ENCODE assay signal across 20 mouse cellular contexts in genomic region chr6:99742866-99743265, GRCm38 (mm10). TPM values are rescaled to one million over a fixed set of nuclear protein-coding genes. Genes with fewer than 3 reads are reported as not detected.
A peak's percentile ranks its signal among the peaks of the same experiment; 100 is the strongest.
DNase-seq lines count a peak whose midpoint lies in the region; ATAC-seq and TF ChIP-seq lines count a peak whose summit lies in the region.
"Had no signal": no experiment of that assay in that cellular context is flagged by ENCODE, and none has a peak within 500 bp of the region (broad histone marks: within the 10 kb centered on the region; RNA-seq: fewer than 3 reads in every experiment).

No protein-coding gene starts in this region.

- dilution Hi-C loops in CH12.LX (cut with MboI; ENCODE audit: extremely low pct_ligation_motif_present, extremely low pct_unique_long_range_greater_than_20kb, low sequenced_read_pairs): no loop called here

- H3K27me3 ChIP-seq in hindbrain, postnatal 0 days (ENCODE audit: insufficient read depth, low read length): no peaks in the 10 kb centered on the region
- no peaks in the 10 kb centered on the region for H3K27me3 ChIP-seq in hindbrain, embryonic 11.5 days (ENCODE audit: control insufficient read depth, insufficient read depth, low read length)
- no peaks in the 10 kb centered on the region for H3K27me3 ChIP-seq in CH12.LX (replicated peaks)
- H3K27me3 ChIP-seq in forebrain, postnatal 0 days (ENCODE audit: insufficient read depth, low read length): no peaks in the 10 kb centered on the region
- H3K27me3 ChIP-seq in intestine, embryonic 16.5 days (replicated peaks; ENCODE audit: control insufficient read depth, insufficient read depth, low read length): no peaks in the 10 kb centered on the region
- H3K27me3 ChIP-seq: limb, embryonic 13.5 days had no signal

- no peaks in the 10 kb centered on the region for H3K9me3 ChIP-seq in hindbrain, postnatal 0 days (ENCODE audit: low read length)
- H3K9me3 ChIP-seq in hindbrain, embryonic 11.5 days (ENCODE audit: control insufficient read depth, low read length): no peaks in the 10 kb centered on the region
- H3K9me3 ChIP-seq in CH12.LX (replicated peaks; ENCODE audit: low read length): no peaks in the 10 kb centered on the region
- no peaks in the 10 kb centered on the region for H3K9me3 ChIP-seq in forebrain, postnatal 0 days (ENCODE audit: low read length)
- no peaks in the 10 kb centered on the region for H3K9me3 ChIP-seq in intestine, embryonic 16.5 days (ENCODE audit: control insufficient read depth, low read length)
- H3K9me3 ChIP-seq: limb, embryonic 13.5 days had no signal

- WGBS in hindbrain, postnatal 0 days: 59% methylated on average over 3 of the region's 3 CpGs
- 77% methylated on average over 3 of the region's 3 CpGs for WGBS in hindbrain, embryonic 11.5 days
- 52% methylated on average over 3 of the region's 3 CpGs for WGBS in forebrain, postnatal 0 days
- WGBS in intestine, embryonic 16.5 days: 75% methylated on average over 3 of the region's 3 CpGs

- in situ Hi-C loops in CH12.LX (cut with MboI; ENCODE audit: low pct_ligation_motif_present, low pct_unique_long_range_greater_than_20kb, low sequenced_read_pairs): no loop called here

- H3K4me3 ChIP-seq in hindbrain, postnatal 0 days (ENCODE audit: low read length): no peak overlapping the region
- no peak overlapping the region for H3K4me3 ChIP-seq in hindbrain, embryonic 11.5 days (ENCODE audit: low read depth, low read length)
- H3K4me3 ChIP-seq in CH12.LX (replicated peaks in 1 of 3; ENCODE audit: low read depth in 2 of 3, low read length in 2 of 3, poor library complexity in 1 of 3): no peak overlapping the region
- H3K4me3 ChIP-seq in forebrain, postnatal 0 days (ENCODE audit: low read depth, low read length): no peak overlapping the region
- H3K4me3 ChIP-seq in intestine, embryonic 16.5 days (ENCODE audit: low read length): no peak overlapping the region
- H3K4me3 ChIP-seq: limb, embryonic 13.5 days had no signal

- H3K4me2 ChIP-seq in hindbrain, postnatal 0 days (ENCODE audit: low read depth, low read length): no peak overlapping the region
- no peak overlapping the region for H3K4me2 ChIP-seq in hindbrain, embryonic 11.5 days (replicated peaks; ENCODE audit: low read depth, low read length)
- H3K4me2 ChIP-seq in CH12.LX (ENCODE audit: insufficient read depth, low read depth, poor library complexity, severe bottlenecking): no peak overlapping the region
- H3K4me2 ChIP-seq in forebrain, postnatal 0 days (ENCODE audit: low read depth): no peak overlapping the region
- H3K4me2 ChIP-seq in intestine, embryonic 16.5 days (ENCODE audit: low read depth, low read length): no peak overlapping the region
- H3K4me2 ChIP-seq: limb, embryonic 13.5 days had no signal

- no peaks in the 10 kb centered on the region for H3K36me3 ChIP-seq in hindbrain, postnatal 0 days (ENCODE audit: insufficient read depth, low read length)
- no peaks in the 10 kb centered on the region for H3K36me3 ChIP-seq in hindbrain, embryonic 11.5 days (ENCODE audit: control insufficient read depth, insufficient read depth, low read length)
- H3K36me3 ChIP-seq in CH12.LX (replicated peaks in 1 of 2; ENCODE audit: control insufficient read depth in 1 of 2, insufficient read depth in 1 of 2, low read length in 1 of 2): no peaks in the 10 kb centered on the region
- no peaks in the 10 kb centered on the region for H3K36me3 ChIP-seq in forebrain, postnatal 0 days (ENCODE audit: insufficient read depth)
- H3K36me3 ChIP-seq in intestine, embryonic 16.5 days (ENCODE audit: control insufficient read depth, insufficient read depth, low read length): no peaks in the 10 kb centered on the region
- H3K36me3 ChIP-seq: limb, embryonic 13.5 days had no signal

- TF ChIP-seq POLR2A in CH12.LX (IDR thresholded peaks at IDR 0.05; ENCODE audit: low read depth, low read length): no peak

- TF ChIP-seq RAD21 in CH12.LX (IDR thresholded peaks at IDR 0.05; ENCODE audit: low read depth, low read length): no peak

- TF ChIP-seq EP300 in CH12.LX (IDR thresholded peaks at IDR 0.05; ENCODE audit: low read length): no peak

- peak; percentile 80 for ATAC-seq in hindbrain, postnatal 0 days
- ATAC-seq in hindbrain, embryonic 11.5 days (ENCODE audit: low FRiP score): no peak
- peak; percentile 66 for ATAC-seq in forebrain, postnatal 0 days
- no peak for ATAC-seq in intestine, embryonic 16.5 days

- peaks cover 7% of the 10 kb centered on the region for H3K4me1 ChIP-seq in hindbrain, postnatal 0 days (ENCODE audit: insufficient read depth, low read length)
- H3K4me1 ChIP-seq in hindbrain, embryonic 11.5 days (replicated peaks; ENCODE audit: control insufficient read depth, insufficient read depth, low read length): no peaks in the 10 kb centered on the region
- H3K4me1 ChIP-seq in CH12.LX (ENCODE audit: control insufficient read depth in 1 of 2, insufficient read depth in 2 of 2): peaks cover 4 to 12% of the 10 kb centered on the region in 2 experiments
- no peaks in the 10 kb centered on the region for H3K4me1 ChIP-seq in forebrain, postnatal 0 days (ENCODE audit: insufficient read depth)
- no peaks in the 10 kb centered on the region for H3K4me1 ChIP-seq in intestine, embryonic 16.5 days (ENCODE audit: control insufficient read depth, insufficient read depth, low read length)
- H3K4me1 ChIP-seq: limb, embryonic 13.5 days had no signal

- H3K9ac ChIP-seq in hindbrain, postnatal 0 days (replicated peaks; ENCODE audit: low read length): no peak overlapping the region
- no peak overlapping the region for H3K9ac ChIP-seq in hindbrain, embryonic 11.5 days (ENCODE audit: low read depth, low read length)
- no peak overlapping the region for H3K9ac ChIP-seq in CH12.LX (ENCODE audit: insufficient read depth, low read depth)
- no peak overlapping the region for H3K9ac ChIP-seq in forebrain, postnatal 0 days
- no peak overlapping the region for H3K9ac ChIP-seq in intestine, embryonic 16.5 days (ENCODE audit: low read depth, low read length)
- H3K9ac ChIP-seq: limb, embryonic 13.5 days had no signal

- no peaks in the 10 kb centered on the region for H3K79me2 ChIP-seq in CH12.LX (replicated peaks; ENCODE audit: control insufficient read depth, extremely low read depth, insufficient read depth, poor library complexity, severe bottlenecking)

- DNase-seq in hindbrain, postnatal 0 days (ENCODE audit: low spot score): peak; percentile 64
- DNase-seq in hindbrain, embryonic 11.5 days (ENCODE audit: low spot score): no peak
- DNase-seq in A20 (ENCODE audit: low read depth, low spot score) (peak; percentile 10), CH12.LX (ENCODE audit: extremely low read depth) (peak; percentile 53)
- peak; percentile 73 for DNase-seq in forebrain, postnatal 0 days
- no peak for DNase-seq in urinary bladder, postnatal 4 days (ENCODE audit: low spot score in 2 of 2)
- DNase-seq: adrenal gland, adult 2 months; cerebellum, adult 8-10 months; embryo, embryonic 11 days; kidney, adult 18-20 months; kidney, postnatal 14 days; lung, postnatal 14 days; right cerebral cortex, postnatal 14 days; thymus, adult 2 months had no signal

- no peak for TF ChIP-seq CTCF in hindbrain, postnatal 0 days (IDR thresholded peaks at IDR 0.05; ENCODE audit: low read depth)
- TF ChIP-seq CTCF in CH12.LX (conservative IDR thresholded peaks at IDR 0.05 in 1 of 2, IDR thresholded peaks at IDR 0.05 in 1 of 2; ENCODE audit: low read depth in 2 of 2, low read length in 2 of 2): no peak
- no peak for TF ChIP-seq CTCF in forebrain, postnatal 0 days (IDR thresholded peaks at IDR 0.05; ENCODE audit: low read depth)

- H3K27ac ChIP-seq in hindbrain, postnatal 0 days: no peak overlapping the region
- no peak overlapping the region for H3K27ac ChIP-seq in hindbrain, embryonic 11.5 days (ENCODE audit: low read depth, low read length)
- no peak overlapping the region for H3K27ac ChIP-seq in CH12.LX (ENCODE audit: insufficient read depth, low read depth)
- no peak overlapping the region for H3K27ac ChIP-seq in forebrain, postnatal 0 days (ENCODE audit: low read depth, low read length)
- H3K27ac ChIP-seq in intestine, embryonic 16.5 days (ENCODE audit: low read length): no peak overlapping the region
- H3K27ac ChIP-seq: limb, embryonic 13.5 days had no signal

TF ChIP-seq in CH12.LX, 34 proteins besides CTCF, POLR2A, EP300 and RAD21:
- TF ChIP-seq MXI1 (IDR thresholded peaks at IDR 0.05; ENCODE audit: low read depth, low read length): 0 out of 2 replicates have a peak, but pooled peaks have one; percentile 29
- no peak for TF ChIP-seq TCF12 (IDR thresholded peaks at IDR 0.05; ENCODE audit: low read depth, low read length)
- peak; percentile 25; the same call in 1 of the 2 replicates for TF ChIP-seq USF2 (conservative IDR thresholded peaks at IDR 0.05; ENCODE audit: low read depth, low read length)
TF ChIP-seq in CH12.LX: peak in this region for 2.

RNA-seq across cellular contexts. Expression of gene Prok2, which starts 16.7 kb away (rescaled TPM):
- 0.11 TPM in 1 of 2 replicates, not detected in the other for total RNA-seq in hindbrain, postnatal 0 days (2014; rRNA removed)
- 0.41 and 0.44 TPM in 2 replicates for polyA plus RNA-seq in hindbrain, postnatal 0 days (2015; fragmentation: Nextera tagmentation; extraction: Ambion mirVana)
- polyA plus RNA-seq in hindbrain, embryonic 11.5 days (2014; fragmentation: Nextera tagmentation; extraction: Ambion mirVana): not detected in 2 replicates
- not detected in 2 replicates for total RNA-seq in CH12.LX (2012; rRNA removed)
- not detected in 2 replicates for total RNA-seq in CH12.LX (2014; rRNA removed)
- polyA plus RNA-seq in CH12.LX (2012; ENCODE audit: insufficient read length, low read depth): 0.21 TPM in 1 of 2 replicates, not detected in the other
- 1.00 and 1.5 TPM in 2 replicates for total RNA-seq in forebrain, postnatal 0 days (2014; rRNA removed)
- polyA plus RNA-seq in forebrain, postnatal 0 days (2015; fragmentation: Nextera tagmentation; extraction: Ambion mirVana): 3.8 and 4.9 TPM in 2 replicates
- not detected in 2 replicates for polyA plus RNA-seq in intestine, embryonic 16.5 days (2015; fragmentation: Nextera tagmentation; extraction: Ambion mirVana)
- total RNA-seq: adrenal gland, adult 2 months; gastrocnemius, adult 18-20 months; granulocyte monocyte progenitor cell, adult 5-6 weeks; hematopoietic stem cell, adult 5-6 weeks had no signal
- polyA plus RNA-seq: adrenal gland, adult 2 months; heart, embryonic 14.5 days; thymus, adult 2 months had no signal

RNA-seq across cellular contexts. Expression of gene Gpr27, which starts 50.4 kb away (rescaled TPM):
- total RNA-seq in hindbrain, postnatal 0 days (2014; rRNA removed): 71.2 and 101 TPM in 2 replicates
- 18.8 and 19.8 TPM in 2 replicates for polyA plus RNA-seq in hindbrain, postnatal 0 days (2015; fragmentation: Nextera tagmentation; extraction: Ambion mirVana)
- polyA plus RNA-seq in hindbrain, embryonic 11.5 days (2014; fragmentation: Nextera tagmentation; extraction: Ambion mirVana): 2.5 and 3.7 TPM in 2 replicates
- total RNA-seq in CH12.LX (2012; rRNA removed): not detected in 2 replicates
- total RNA-seq in CH12.LX (2014; rRNA removed): not detected in 2 replicates
- not detected in 2 replicates for polyA plus RNA-seq in CH12.LX (2012; ENCODE audit: insufficient read length, low read depth)
- 123 and 127 TPM in 2 replicates for total RNA-seq in forebrain, postnatal 0 days (2014; rRNA removed)
- polyA plus RNA-seq in forebrain, postnatal 0 days (2015; fragmentation: Nextera tagmentation; extraction: Ambion mirVana): 30.7 and 38.5 TPM in 2 replicates
- polyA plus RNA-seq in intestine, embryonic 16.5 days (2015; fragmentation: Nextera tagmentation; extraction: Ambion mirVana): 1.2 TPM in 2 replicates
- total RNA-seq: granulocyte monocyte progenitor cell, adult 5-6 weeks had no signal

Comparison
In these comparisons a context has a peak if more than half of its experiments do, and no peak if none do; other contexts are left out.
1. ATAC-seq: peak in hindbrain, postnatal 0 days (single experiment) and forebrain, postnatal 0 days (single experiment); none in hindbrain, embryonic 11.5 days (single experiment) and intestine, embryonic 16.5 days (single experiment).
2. DNase-seq: peak in hindbrain, postnatal 0 days (single experiment), A20 (single experiment), CH12.LX (single experiment) and forebrain, postnatal 0 days (single experiment); none in hindbrain, embryonic 11.5 days (single experiment) and urinary bladder, postnatal 4 days (0 of 2).